Mouse (Mus musculus) lung, embryonic 14.5 days (tissue): Measurements from ENCODE around the gene A230072I06Rik. TPM values are rescaled to one million over a fixed set of nuclear protein-coding genes. Genes with fewer than 3 reads are reported as not detected.

Experiments used
- ATAC-seq: fragments of 200-750 bp; cut with Nextera tagmentation; 2 replicates; pipeline ENCODE4 v1.8.0; 2017; ENCODE audit warnings: mild to moderate bottlenecking, moderate TSS enrichment, moderate library complexity; ENCODE audit not compliant: insufficient read depth
- DNase-seq: peaks from one replicate; pipeline ENCODE4 v3.0.0-alpha.2; 2015
- H3K27ac ChIP-seq: fragments of 300-500 bp; sonication (generic); 2 replicates; pipeline ENCODE4 v1.5.1; 2014; ENCODE audit warnings: low read depth, mild to moderate bottlenecking, moderate library complexity
- H3K27me3 ChIP-seq: fragments of 300-500 bp; sonication (generic); 2 replicates; pipeline ENCODE4 v1.6.1; 2014; ENCODE audit warnings: low read length, control low read depth; ENCODE audit not compliant: insufficient read depth
- H3K36me3 ChIP-seq: fragments of 300-500 bp; sonication (generic); 2 replicates; pipeline ENCODE4 v1.6.1; 2014; ENCODE audit warnings: control low read depth; ENCODE audit not compliant: insufficient read depth
- H3K4me1 ChIP-seq: fragments of 300-500 bp; sonication (generic); 2 replicates; pipeline ENCODE4 v1.6.1; 2014; ENCODE audit warnings: antibody characterized with exemption, control low read depth; ENCODE audit not compliant: insufficient read depth
- H3K4me2 ChIP-seq: fragments of 300-500 bp; sonication (generic); 2 replicates; pipeline ENCODE4 v1.6.1; 2014; ENCODE audit warnings: mild to moderate bottlenecking
- H3K4me3 ChIP-seq: fragments of 300-500 bp; sonication (generic); 2 replicates; pipeline ENCODE4 v1.5.1; 2014; ENCODE audit warnings: low read depth, low read length
- H3K9ac ChIP-seq: fragments of 300-500 bp; sonication (generic); 2 replicates; pipeline ENCODE4 v1.6.1; 2014
- H3K9me3 ChIP-seq: fragments of 300-500 bp; sonication (generic); 2 replicates; pipeline ENCODE4 v1.6.1; 2016; ENCODE audit warnings: low read depth, low read length, control low read depth
- CTCF ChIP-seq: IDR thresholded peaks from 2 replicates; pipeline ENCODE4 v1.5.1; 2016; ENCODE audit warnings: antibody characterized with exemption, low read depth
- WGBS: fragments of 180-500 bp; shearing (Covaris S2); extraction: QIAGEN DNeasy Blood & Tissue Kit; methylation state at CpG from one replicate; pipeline ENCODE4 v1.1.7; 2014; 5-methylcytosine and 5-hydroxymethylcytosine counted together
- polyA plus RNA-seq: library from polyadenylated mRNA; unstranded; fragments of >200 nt; fragmentation: Nextera tagmentation; extraction: Ambion mirVana; gene quantifications from 2 replicates; pipeline ENCODE4 v1.2.1, GENCODE M21; 2014

The A230072I06Rik gene
- polyA plus RNA-seq, 1 experiment from 2014 or later: not detected

DNA sequence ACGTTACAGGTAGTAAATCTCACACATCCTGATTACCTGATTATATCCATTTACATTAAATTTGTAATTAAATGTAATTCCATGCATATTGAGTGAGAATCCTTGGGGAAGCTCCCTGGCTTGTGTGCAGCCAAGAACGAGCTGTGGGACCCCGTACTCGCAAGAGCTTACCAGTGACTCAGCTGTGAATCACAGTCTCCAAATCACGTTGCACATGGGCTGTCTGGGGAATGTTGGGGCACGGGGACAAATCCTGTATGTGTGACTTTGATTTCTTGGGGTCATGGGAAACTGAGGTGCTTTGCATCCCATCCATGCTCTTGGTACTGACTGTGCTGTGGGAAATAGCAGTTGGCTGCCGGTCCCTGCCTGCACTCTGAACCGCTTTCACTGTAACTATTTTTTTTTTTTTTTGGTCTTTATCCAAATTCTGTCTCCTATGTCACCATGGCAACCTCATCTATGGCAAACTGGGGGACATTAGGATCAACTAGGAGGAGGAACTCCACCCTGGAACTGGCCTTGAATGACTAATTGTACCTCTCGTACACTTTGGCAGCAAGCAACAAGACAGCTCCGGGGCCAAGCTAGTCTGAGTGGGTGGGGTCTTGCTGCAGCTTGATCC lies 19.8 kb downstream of the A230072I06Rik start:
- no peak for TF ChIP-seq CTCF
- no peak overlapping the region for H3K4me3 ChIP-seq
- no peak overlapping the region for H3K4me2 ChIP-seq
- DNase-seq: no peak
- 0 out of 2 replicates have a peak, but pooled peaks cover 2% of the 10 kb centered on the region for H3K27me3 ChIP-seq
- no peak overlapping the region for H3K9ac ChIP-seq
- no peaks in the 10 kb centered on the region for H3K9me3 ChIP-seq
- no peaks in the 10 kb centered on the region for H3K4me1 ChIP-seq
- ATAC-seq: no peak
- H3K27ac ChIP-seq: no peak overlapping the region
- no peaks in the 10 kb centered on the region for H3K36me3 ChIP-seq
- WGBS: 56% methylated on average over 10 of the region's 10 CpGs

DNA sequence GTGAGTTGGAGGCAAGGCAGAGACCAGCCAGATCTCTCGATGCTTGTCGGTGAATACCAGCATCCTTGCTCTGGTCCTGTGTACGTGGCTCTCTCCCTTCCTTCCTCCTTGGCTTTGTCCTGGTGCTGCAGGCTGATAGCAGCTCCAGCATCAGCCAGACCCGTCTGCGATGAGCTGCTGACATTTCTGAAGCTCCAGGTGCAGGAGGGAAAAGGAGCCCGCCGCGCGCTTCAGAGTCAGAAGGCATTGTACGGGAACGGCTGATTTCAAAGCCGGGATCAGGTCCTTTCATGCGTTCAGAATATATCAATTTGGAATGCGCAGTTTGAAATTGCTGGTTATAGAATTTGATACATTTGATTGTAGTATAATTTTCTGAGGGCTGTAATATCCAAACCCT lies 23.4 kb downstream of the A230072I06Rik start:
- H3K4me3 ChIP-seq: no peak overlapping the region
- no peaks in the 10 kb centered on the region for H3K36me3 ChIP-seq
- 73% methylated on average over 14 of the region's 14 CpGs for WGBS
- no peak overlapping the region for H3K27ac ChIP-seq
- H3K9ac ChIP-seq: no peak overlapping the region
- no peak for TF ChIP-seq CTCF
- ATAC-seq (no peak), DNase-seq (no peak)
- no peaks in the 10 kb centered on the region for H3K9me3 ChIP-seq
- 0 out of 2 replicates have a peak, but pooled peaks cover 2% of the 10 kb centered on the region for H3K27me3 ChIP-seq
- H3K4me1 ChIP-seq: no peaks in the 10 kb centered on the region
- no peak overlapping the region for H3K4me2 ChIP-seq

DNA sequence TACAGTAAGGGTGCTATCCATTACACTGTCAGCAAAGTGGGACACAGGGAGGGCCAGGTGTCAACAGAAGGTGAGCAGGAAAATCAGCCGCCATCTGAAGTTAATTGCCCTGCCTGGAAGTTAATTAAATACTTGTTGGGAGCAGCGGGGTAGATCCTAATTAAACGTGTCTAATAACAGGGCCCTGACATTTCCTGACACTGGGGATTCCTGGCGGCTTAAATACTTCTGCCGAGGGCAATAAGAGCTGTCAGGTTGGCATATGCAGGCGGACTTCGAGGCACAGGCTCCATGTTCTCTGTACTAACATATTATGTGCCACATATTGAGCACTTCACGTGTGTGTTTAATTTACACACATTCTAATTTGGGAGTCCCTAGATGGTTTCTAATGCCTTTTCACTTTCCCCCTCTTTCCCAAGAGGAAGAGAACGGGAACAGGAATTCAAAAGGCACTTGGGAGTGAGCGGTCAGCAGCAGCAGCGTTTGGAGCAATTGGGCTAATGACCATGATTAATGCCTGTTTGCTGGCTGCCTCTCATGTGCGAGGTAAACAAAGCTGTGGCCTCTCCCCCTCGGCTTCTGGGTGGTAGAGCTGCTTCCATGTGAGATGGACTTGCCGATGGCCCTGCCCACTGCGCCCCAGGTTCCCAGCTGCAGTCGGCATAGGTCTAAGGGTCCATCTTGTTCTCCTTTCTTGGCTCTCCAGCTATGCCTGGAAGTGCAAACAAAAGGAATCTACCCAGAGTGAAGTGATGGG lies 34.5 kb downstream of the A230072I06Rik start:
- Histone ChIP-seq H3K4me2 (no peak overlapping the region), H3K9me3 (no peaks in the 10 kb centered on the region), H3K27me3 (peaks cover 17% of the 10 kb centered on the region; the same call in 1 of the 2 replicates), H3K9ac (no peak overlapping the region), H3K27ac (no peak overlapping the region), H3K4me1 (no peaks in the 10 kb centered on the region), H3K4me3 (no peak overlapping the region), H3K36me3 (no peaks in the 10 kb centered on the region)
- ATAC-seq: peak; percentile 17; the same call in 1 of the 2 replicates
- WGBS: 36% methylated on average over 16 of the region's 16 CpGs
- no peak for TF ChIP-seq CTCF
- peak; percentile 52 for DNase-seq

DNA sequence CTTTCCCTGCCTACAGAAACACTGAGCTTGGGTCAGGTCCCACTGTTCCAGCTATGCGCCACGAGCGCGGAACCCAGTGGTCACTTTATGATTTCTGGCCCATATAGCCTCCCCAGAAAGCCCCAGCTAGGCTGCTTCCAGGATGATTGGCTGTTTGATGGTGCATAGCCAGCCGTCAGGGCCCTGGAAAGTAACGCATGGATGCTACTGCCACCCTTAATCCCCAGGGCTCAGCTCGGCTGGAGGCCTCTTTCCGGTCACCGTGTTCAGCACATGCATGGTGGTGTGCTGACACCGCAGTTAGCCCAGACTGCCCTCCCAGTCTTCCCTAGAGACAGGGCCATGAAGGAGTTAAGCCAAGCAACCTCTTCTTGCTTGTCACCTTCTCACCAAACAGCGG lies 35.6 kb downstream of the A230072I06Rik start:
- no peaks in the 10 kb centered on the region for H3K36me3 ChIP-seq
- no peaks in the 10 kb centered on the region for H3K9me3 ChIP-seq
- WGBS: 54% methylated on average over 11 of the region's 11 CpGs
- H3K4me3 ChIP-seq: no peak overlapping the region
- ATAC-seq: no peak
- H3K4me1 ChIP-seq: no peaks in the 10 kb centered on the region
- no peak overlapping the region for H3K9ac ChIP-seq
- peaks cover 17% of the 10 kb centered on the region; the same call in 1 of the 2 replicates for H3K27me3 ChIP-seq
- H3K27ac ChIP-seq: no peak overlapping the region
- TF ChIP-seq CTCF: no peak
- H3K4me2 ChIP-seq: no peak overlapping the region
- no peak for DNase-seq

DNA sequence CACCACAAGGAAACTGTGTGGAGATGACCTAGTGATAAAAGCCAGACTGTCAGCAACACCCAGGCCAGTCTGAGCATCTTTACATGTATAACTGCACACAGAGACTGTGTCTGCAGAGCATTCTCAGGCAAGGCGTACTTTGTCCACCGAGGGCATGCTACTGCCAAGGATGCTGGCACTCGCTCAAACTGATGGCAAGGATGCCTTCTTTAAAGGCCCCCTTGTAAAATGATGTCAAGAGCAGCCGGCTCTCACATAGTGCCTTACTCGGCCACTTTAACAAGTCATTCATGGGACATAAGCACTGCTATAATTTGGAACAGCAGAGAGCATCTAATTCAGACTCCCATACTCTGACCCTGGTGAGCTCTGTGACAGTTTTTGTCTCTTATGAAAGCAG lies 36.6 kb downstream of the A230072I06Rik start:
- no peak overlapping the region for H3K9ac ChIP-seq
- no peaks in the 10 kb centered on the region for H3K4me1 ChIP-seq
- no peak for TF ChIP-seq CTCF
- no peak overlapping the region for H3K4me2 ChIP-seq
- peaks cover 17% of the 10 kb centered on the region; the same call in 1 of the 2 replicates for H3K27me3 ChIP-seq
- ATAC-seq (no peak), DNase-seq (no peak)
- no peaks in the 10 kb centered on the region for H3K36me3 ChIP-seq
- no peak overlapping the region for H3K4me3 ChIP-seq
- no peak overlapping the region for H3K27ac ChIP-seq
- H3K9me3 ChIP-seq: no peaks in the 10 kb centered on the region
- WGBS: 63% methylated on average over 5 of the region's 5 CpGs

DNA sequence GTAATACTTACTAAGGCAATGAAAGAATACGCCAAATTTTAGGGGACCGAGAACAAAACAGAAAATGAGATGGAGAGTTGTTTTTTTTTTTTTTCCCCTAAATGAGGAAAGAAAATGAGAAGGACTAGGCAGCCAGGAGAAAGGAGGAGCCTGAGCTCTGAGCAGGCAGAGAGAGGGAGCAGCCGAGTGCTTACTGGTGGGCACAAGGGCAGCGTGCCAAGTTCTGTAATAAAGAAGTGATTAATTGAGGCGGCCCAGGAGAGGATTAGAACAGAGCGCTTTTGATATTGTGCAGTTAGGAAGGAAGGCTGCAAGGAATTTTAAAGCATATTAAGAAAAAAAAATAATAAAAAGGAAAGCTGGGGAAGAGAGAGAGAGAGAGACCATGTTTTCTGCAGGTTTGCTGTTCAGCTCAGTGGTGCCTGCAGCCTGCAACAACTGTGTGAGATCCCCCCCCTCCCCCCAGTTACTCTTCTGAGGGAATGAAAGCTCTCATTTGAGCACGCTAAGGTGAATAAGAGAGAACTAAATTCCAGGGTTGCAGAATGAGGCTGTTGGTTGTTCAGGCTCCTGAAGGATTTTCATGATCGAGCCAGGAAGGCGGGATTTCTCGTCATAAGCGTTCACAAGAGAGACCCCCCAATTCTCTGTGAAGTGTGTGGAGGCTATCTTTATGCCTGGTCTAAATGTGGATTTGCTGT lies 41.3 kb downstream of the A230072I06Rik start:
- no peaks in the 10 kb centered on the region for H3K4me1 ChIP-seq
- H3K36me3 ChIP-seq: no peaks in the 10 kb centered on the region
- ATAC-seq: no peak
- H3K27ac ChIP-seq: no peak overlapping the region
- no peak for TF ChIP-seq CTCF
- H3K9ac ChIP-seq: no peak overlapping the region
- peaks cover 16% of the 10 kb centered on the region; the same call in 1 of the 2 replicates for H3K27me3 ChIP-seq
- WGBS: 46% methylated on average over 11 of the region's 11 CpGs
- H3K4me2 ChIP-seq: no peak overlapping the region
- no peak overlapping the region for H3K4me3 ChIP-seq
- DNase-seq: peak; percentile 71
- no peaks in the 10 kb centered on the region for H3K9me3 ChIP-seq

DNA sequence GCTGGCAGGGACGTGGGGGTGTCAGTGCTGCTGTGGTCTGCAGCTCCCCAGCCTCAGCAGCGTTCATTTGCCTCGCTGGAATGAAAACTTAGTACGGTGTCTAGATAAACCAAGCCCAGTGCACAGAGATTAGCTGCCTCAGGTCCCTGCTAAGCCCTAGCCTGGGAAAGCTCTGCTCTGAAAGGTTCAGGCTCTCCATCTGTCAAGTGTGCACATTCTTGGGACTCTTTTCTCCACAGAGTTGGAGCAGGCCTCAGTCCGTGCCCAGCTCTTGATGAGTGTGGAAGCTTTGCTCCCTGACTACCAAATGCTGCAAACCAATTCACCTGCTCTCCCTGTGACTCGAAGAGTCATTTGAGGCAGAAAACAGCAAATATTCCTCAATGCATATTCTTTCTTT lies 43.5 kb downstream of the A230072I06Rik start:
- Histone ChIP-seq H3K4me2 (no peak overlapping the region), H3K4me1 (no peaks in the 10 kb centered on the region), H3K36me3 (no peaks in the 10 kb centered on the region), H3K27me3 (peaks cover 9% of the 10 kb centered on the region; the same call in 1 of the 2 replicates), H3K9me3 (no peaks in the 10 kb centered on the region), H3K27ac (no peak overlapping the region), H3K9ac (no peak overlapping the region), H3K4me3 (no peak overlapping the region)
- no peak for ATAC-seq
- no peak for TF ChIP-seq CTCF
- no peak for DNase-seq
- WGBS: 58% methylated on average over 6 of the region's 6 CpGs
